Mouse (Mus musculus): ENCODE data around the gene Faim2.

Faim2 gene

GRCm38 (mm10) chr15:99527629-99528353, at the start of gene Faim2:
Gene Faim2 (minus strand): TSS chr15:99528165.
- DNase-seq, result no peak

- DNase-seq, result no peak
These were observed 41.2 kb upstream of the Faim2 start for GRCm38 (mm10) chr15:99569123-99569522.

- no peak for DNase-seq
These were observed 40.7 kb upstream of the Faim2 start for GRCm38 (mm10) chr15:99568682-99569081.

GRCm38 (mm10) chr15:99567371-99567770, 39.4 kb upstream of the Faim2 start:
- DNase-seq, result peak; percentile 33 to 53

- DNase-seq, result no peak
These were observed 32.3 kb upstream of the Faim2 start for GRCm38 (mm10) chr15:99560246-99560645.

GRCm38 (mm10) chr15:99558947-99559346, 31.0 kb upstream of the Faim2 start:
- DNase-seq, result no peak

GRCm38 (mm10) chr15:99553767-99554166, 25.8 kb upstream of the Faim2 start:
- no peak for DNase-seq

- no peak for DNase-seq
These were observed 21.9 kb upstream of the Faim2 start for GRCm38 (mm10) chr15:99549901-99550300.

GRCm38 (mm10) chr15:99547732-99548131, 19.8 kb upstream of the Faim2 start:
- no peak for DNase-seq

- DNase-seq, result no peak
These were observed 18.6 kb upstream of the Faim2 start for GRCm38 (mm10) chr15:99546596-99546995.

GRCm38 (mm10) chr15:99544047-99544446, 16.1 kb upstream of the Faim2 start:
- no peak for DNase-seq

- peak in 1 of 2 experiments; percentile 8 for DNase-seq
These were observed 11.9 kb upstream of the Faim2 start for GRCm38 (mm10) chr15:99539891-99540290.

GRCm38 (mm10) chr15:99536889-99537862, 9.2 kb upstream of the Faim2 start:
- no peak for DNase-seq

GRCm38 (mm10) chr15:99532023-99532422, 4.1 kb upstream of the Faim2 start:
- DNase-seq, result no peak

GRCm38 (mm10) chr15:99531146-99531545, 3.2 kb upstream of the Faim2 start:
- DNase-seq, result peak in 1 of 2 experiments; percentile 11

GRCm38 (mm10) chr15:99526681-99527080, 1.3 kb downstream of the Faim2 start:
- DNase-seq, result no peak

GRCm38 (mm10) chr15:99520306-99520705, 7.7 kb downstream of the Faim2 start:
- no peak for DNase-seq

- no peak for DNase-seq
These were observed 8.3 kb downstream of the Faim2 start for GRCm38 (mm10) chr15:99519626-99520025.

GRCm38 (mm10) chr15:99517715-99518114, 10.2 kb downstream of the Faim2 start:
- no peak for DNase-seq

GRCm38 (mm10) chr15:99516715-99517114, 11.2 kb downstream of the Faim2 start:
- no peak for DNase-seq

GRCm38 (mm10) chr15:99511797-99512525, 16.0 kb downstream of the Faim2 start:
- peak; percentile 44 to 45 for DNase-seq

- no peak for DNase-seq
These were observed 17.3 kb downstream of the Faim2 start for GRCm38 (mm10) chr15:99510621-99511020.

- DNase-seq, result no peak
These were observed 18.1 kb downstream of the Faim2 start for GRCm38 (mm10) chr15:99509840-99510239.
